Mouse (Mus musculus) embryo, embryonic 10 days (tissue): ENCODE measurements at regions not wholly inside any gene's neighbourhood (a gene's known extent, or its start where the extent isn't known, plus 50 kb on each side); places are given as distances from the start of the nearest gene placed in this dataset.

Source experiments
- DNase-seq: peaks from one replicate; pipeline ENCODE4 v3.0.0-alpha.2; 2015; ENCODE audit warnings: low spot score

DNA sequence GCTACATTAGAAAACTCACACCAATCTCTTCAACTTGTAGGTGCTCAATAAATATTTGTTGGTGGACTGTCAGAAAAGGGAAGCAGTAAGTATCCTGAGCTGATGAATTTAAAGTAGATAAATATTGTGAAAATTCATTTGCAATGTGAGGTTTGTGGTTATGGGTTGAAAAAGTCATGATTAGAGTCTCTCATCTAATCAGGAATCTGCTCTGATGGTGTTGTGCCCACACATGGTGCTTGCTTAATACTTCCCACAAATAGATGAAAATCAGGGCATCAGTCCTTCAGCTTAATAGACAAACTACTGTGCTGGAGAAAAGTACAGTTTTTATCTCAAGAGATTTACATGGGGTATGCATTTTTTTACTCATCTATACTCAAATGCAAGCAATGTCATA, 59.9 kb downstream of the S1pr1 start:
- DNase-seq, result no peak

GRCm38 (mm10) chr3:115652236-115652635, 62.6 kb downstream of the S1pr1 start:
- DNase-seq, result no peak

DNA sequence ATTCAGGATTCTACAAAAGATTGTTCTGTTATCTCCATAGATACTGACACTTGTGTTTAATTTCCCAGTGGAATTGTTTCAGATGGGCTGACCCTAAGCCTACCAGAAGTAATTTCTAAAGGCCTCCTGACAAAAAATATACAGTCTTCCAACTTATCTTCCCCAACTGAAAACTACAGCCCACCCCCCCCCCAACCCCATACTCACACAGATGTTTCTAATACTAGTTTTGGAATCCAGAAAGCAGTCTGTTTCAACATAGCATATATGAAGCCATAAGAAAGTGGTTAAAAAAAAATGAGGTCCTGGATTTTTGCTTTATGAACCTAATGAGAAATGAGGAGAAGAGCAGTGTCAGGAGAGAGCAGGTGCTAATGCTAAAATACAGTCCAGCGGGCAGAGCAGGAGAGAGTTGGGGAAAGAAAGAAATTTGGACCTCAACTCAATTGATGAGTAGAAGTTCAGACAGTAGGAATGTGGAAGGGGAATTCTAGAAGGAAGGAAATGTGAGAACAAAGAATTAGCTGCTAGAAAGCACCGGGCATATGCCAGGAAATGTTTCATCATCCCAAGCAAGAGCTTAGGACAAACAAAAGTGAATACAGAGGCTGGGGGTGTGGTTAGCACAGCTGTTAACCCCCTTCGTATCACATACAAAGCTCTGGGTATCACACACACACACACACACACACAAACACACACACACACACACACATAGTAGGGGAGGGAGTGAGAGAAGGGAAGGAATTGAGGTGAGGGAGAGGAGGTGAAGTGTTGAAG, 65.3 kb downstream of the S1pr1 start:
- no peak for DNase-seq

DNA sequence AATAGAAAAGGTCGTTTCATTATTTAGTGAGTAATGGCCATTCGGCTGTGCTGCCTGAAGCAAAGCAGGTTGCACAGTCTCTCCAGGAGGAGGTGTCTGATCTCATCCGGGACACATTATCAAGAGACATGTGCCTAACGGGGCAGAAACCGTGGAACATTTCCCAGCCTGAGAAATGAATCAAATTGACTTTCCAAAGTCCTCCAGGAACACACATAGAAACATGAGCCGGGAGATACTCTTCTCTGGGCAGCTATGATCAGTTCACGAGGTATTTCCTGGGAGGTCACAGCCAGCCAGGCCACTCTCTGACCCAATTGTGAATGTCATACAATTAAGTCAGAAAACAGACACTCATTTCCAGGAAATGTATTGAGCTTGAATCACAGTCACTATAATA, 67.9 kb downstream of the S1pr1 start:
- DNase-seq, result no peak

- DNase-seq, result no peak
Observed at GRCm38 (mm10) chr3:115644307-115644706, 70.6 kb downstream of the S1pr1 start.

GRCm38 (mm10) chr3:115642846-115643260, 72.0 kb downstream of the S1pr1 start:
- peak; percentile 86 for DNase-seq

DNA sequence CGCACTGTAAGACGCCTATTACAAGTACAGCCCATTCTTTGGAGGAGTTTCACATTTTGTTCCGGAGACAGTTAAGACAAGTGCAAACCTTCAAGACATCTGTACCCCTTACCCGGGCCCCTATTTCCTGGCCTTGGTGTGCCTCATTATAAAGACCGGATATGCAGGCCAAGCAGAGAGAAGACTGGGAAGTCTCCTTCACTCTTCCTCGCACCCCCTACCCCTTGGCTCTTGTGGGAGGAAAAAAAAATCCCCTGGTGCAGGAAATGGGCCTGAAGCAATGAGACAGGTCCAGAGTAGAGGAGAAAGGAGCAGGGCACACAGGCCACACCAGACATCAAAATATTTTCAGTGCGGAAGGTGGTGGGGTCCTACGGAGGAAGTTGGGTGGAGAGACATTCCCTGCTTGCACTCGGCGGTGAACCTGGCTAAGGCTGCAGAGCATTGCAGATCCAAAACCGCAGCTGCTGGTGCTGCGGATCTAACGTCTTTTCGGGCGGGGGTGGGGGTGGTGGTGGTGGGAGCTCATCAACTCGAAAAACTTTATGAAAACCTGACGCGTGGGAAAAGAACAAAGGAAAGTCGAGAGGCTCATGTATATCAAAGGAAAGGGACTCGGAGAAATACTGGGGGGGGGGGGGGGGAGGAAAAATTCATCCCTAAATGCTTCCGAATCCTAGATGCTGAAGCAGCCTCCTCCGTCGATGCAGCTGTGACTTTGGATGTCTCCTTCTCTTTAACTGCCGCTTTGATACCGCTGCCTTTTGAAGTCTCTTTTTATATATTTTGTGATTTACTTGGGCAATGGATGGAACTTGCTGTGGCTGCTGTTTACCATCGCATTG, 72.6 kb downstream of the S1pr1 start:
- DNase-seq, result peak; percentile 39

GRCm38 (mm10) chr3:115641411-115641810, 73.5 kb downstream of the S1pr1 start:
- peak; percentile 44 for DNase-seq

GRCm38 (mm10) chr3:115635487-115635886, 79.4 kb downstream of the S1pr1 start:
- DNase-seq, result no peak

DNA sequence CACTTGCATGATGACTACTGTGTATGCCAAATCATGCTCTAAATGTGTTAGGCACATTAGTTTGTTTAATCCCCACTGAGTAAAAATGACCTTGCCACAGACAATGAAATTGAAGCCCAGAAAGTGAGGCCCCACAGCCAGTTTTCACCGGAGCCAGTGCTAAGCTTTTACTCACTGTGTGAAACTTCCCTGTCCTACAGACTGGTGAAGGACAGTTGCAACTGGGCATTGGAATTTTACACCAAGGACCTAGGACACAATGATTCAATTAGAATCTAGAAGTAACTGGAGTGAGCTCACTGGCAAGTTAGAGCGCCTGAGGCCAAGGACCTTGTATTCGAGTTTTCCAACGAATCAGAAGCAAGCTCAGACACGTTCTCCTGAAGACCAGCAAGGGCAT, 79.8 kb downstream of the S1pr1 start:
- DNase-seq, result no peak

DNA sequence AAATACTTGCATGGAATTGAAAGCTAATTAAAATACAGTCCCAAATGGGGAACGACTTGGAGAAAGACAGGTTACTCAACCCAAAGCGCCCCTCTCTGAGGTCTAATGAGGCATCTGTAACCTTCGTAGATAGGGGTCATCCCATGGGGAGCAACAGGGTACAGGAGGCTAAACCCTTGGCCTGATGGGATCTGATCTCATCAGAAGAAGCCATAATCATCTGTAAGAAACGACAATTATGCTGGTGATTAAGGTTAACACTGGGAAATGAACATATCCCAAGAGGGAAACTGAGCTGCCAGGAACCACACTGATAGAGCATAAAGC, 82.5 kb downstream of the S1pr1 start:
- no peak for DNase-seq

- DNase-seq, result peak; percentile 43
Observed at GRCm38 (mm10) chr3:115631573-115632416, 83.1 kb downstream of the S1pr1 start.

- DNase-seq, result no peak
Observed at GRCm38 (mm10) chr3:115622920-115623319, 92.0 kb downstream of the S1pr1 start.

DNA sequence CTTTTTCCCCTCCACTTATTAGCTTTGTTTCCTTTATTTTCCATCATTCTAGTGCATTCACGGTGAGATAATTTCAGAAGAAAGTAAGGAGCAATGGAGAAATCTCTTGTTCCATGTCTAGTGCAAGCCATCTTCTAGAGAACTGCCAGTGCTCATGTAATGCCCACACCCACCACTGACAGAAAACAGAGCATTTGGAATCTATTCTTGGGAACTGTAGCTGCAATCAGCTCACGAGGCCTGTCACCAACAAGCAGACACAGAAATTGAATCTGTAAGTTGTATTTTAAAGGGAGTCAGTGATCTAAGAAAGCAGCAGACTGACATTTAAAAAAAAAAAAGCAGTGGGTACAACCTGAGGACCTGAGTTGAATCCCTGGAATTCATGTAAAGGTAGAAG, 92.6 kb downstream of the S1pr1 start:
- no peak for DNase-seq

- no peak for DNase-seq
Observed at GRCm38 (mm10) chr3:115619970-115620369, 94.9 kb downstream of the S1pr1 start.

DNA sequence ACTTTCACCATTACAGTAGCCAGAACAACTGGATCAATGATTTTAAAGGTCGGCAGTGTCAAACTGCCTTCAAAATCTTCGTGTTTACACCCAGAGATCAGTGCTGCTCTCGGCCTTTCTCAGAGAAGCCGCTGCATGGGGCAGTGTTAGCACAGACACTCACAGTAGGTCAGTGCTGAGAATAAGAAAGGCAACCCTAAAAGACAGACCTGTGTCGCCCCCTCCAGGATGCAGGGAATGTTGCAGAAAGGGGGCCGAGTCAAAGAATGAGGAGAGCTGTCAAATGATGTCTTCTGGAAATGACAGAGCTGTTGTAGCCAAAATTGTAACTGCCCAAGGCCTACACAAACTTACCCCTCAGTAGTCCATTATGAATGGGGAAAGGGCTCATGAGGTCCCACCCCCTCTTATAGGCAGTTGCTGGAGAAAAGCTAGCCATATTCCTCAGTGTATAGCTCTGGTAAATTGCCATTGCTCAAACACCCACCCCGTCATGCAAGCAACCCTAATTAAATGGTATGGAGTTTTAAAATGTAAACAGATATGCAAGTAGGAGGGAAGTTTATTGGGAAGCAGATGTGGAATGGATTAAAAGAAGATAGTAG, 98.8 kb downstream of the S1pr1 start:
- DNase-seq, result peak; percentile 38

DNA sequence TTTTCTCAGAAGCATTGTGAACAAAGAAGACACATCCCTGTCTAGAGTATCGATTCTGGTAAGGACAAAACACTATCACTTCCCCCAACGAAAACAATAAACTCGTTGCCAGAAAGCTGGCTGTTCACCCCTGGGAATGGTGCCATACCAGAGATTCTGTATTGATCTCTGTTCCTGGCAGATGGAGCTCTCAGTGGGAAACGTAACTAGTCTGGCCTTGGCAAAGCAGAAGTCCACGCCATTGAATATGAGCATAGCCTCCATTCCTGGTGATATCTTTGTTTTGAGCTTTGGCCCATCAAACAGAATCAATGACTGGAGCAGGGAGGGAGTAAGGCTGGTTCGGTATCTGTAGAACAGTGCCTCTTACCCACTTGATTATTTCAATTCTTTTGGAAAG, 102.0 kb downstream of the S1pr1 start:
- no peak for DNase-seq

GRCm38 (mm10) chr3:115608087-115608486, 106.8 kb downstream of the S1pr1 start:
- DNase-seq, result no peak

DNA sequence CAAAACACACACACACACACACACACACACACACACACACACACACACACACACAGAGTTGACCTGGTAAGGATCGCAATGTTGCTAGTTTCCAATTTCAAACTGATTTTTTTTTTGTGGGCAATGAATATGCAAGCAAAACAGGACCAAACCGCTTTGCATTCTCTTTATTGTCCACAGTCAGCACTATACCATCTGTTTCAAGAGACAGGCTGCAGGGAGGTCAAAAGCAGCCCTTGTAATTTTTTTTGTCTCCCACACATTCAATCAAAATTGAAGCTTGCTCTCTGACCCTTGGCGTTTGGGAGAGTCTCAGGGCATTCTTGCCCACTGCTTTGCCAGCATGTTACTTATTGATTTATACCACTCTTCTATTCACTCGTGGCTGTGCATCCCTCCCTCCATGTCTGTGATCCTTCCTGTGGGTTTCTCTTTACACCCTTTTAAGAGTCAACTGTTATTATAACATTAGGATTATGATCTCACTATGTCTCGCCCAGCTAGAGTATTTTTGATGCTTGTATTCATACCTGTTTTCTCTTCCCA, 110.1 kb downstream of the S1pr1 start:
- peak; percentile 8 for DNase-seq

- DNase-seq, result no peak
Observed at GRCm38 (mm10) chr3:115604267-115604666, 110.6 kb downstream of the S1pr1 start.

- no peak for DNase-seq
Observed at GRCm38 (mm10) chr3:115603803-115604202, 111.1 kb downstream of the S1pr1 start.

DNA sequence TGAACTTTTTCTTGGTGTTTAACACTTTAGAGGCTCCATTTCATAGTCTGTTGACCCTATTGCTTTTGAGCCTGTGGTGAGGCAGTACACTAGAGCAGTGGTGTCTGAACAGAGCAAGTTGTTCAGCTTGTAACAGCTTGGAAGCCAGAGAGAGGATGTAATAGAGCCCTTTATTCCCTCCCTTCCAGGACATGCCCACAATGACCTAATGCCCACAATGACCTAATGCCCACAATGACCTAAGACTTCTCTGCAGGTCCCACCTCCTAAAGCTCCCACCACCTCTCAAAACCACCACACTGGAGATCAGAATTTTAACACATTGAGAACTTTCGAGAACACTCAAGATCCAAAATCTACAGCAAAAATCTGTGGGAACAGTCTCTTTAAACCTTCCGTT, 115.6 kb downstream of the S1pr1 start:
- no peak for DNase-seq
